Mouse (Mus musculus): Measurements from ENCODE around the gene Mllt3.
"Not testable (repeated sequence)": the region's sequence is repeated elsewhere in the genome, so short reads cannot be mapped to it uniquely, and the experiment has no call there.

Mllt3 gene

DNA sequence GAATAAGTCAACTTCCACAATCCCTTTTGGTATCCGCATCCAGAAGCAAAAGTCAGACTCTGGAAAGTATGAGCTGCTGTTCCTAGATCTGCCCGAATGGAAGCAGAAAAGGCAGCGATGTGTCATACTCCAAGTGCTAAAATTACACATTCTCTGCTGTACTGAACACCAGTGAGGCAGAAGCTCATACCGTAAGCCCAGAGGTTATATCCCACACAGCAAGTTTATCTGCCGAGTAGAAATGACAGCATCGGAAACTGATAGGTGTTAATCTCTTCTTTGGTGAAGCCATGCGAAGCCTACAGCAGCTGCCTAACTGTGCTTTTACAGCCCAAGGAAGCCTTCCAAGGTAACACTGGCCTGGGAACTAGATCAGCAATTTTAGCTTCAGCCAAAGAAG, 17.9 kb downstream of the Mllt3 start:
- DNase-seq (ENCODE audit: inconsistent age in 2 of 2, low spot score in 1 of 2): no peak

- no peak for DNase-seq (ENCODE audit: inconsistent age in 2 of 2, low spot score in 1 of 2)
Observed at GRCm38 (mm10) chr4:88012774-88013173, 20.4 kb downstream of the Mllt3 start.

GRCm38 (mm10) chr4:88011870-88012572, 21.1 kb downstream of the Mllt3 start:
- no peak for DNase-seq (ENCODE audit: inconsistent age in 2 of 2, low spot score in 1 of 2)

GRCm38 (mm10) chr4:88010441-88010840, 22.7 kb downstream of the Mllt3 start:
- no peak for DNase-seq (ENCODE audit: inconsistent age in 2 of 2, low spot score in 1 of 2)

GRCm38 (mm10) chr4:88005801-88006200, 27.4 kb downstream of the Mllt3 start:
- DNase-seq (ENCODE audit: inconsistent age in 2 of 2, low spot score in 1 of 2): no peak

DNA sequence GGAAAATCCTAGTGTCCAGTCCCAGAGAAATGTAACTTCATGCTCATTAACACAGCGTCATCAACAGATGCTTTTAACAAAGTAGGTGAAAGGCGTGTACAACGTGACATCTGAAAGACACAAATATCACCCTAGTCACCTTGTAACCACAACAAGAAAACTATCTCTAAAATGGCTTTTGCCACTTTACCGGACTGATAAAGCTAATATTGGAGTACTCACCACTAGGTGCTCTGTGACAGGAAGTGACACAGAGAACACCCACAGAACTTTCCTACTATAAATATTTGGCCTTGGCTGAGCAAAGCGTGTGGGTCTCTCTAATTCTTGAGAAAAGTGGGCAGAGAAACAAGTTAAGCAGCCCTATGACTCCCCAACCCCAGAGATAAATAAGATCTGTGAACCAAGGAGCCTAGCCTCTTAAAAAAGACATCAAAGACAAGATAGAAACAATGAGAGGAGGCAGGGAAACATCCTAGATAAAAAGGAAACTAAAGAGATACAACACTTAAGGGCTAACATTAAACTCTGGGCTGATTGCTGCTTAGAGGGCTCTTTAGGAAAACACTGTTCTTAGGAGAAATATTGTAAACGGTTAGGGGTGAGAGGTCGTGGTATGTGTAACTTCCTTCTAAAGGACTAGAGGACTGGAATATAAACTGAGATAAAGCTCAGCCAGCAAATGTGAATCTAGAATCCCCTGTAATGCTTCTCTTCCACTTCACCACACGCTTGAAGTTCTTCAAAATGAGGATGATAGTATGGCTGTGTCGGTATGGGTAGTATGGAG, 29.8 kb downstream of the Mllt3 start:
- no peak for DNase-seq (ENCODE audit: inconsistent age in 2 of 2, low spot score in 1 of 2)

DNA sequence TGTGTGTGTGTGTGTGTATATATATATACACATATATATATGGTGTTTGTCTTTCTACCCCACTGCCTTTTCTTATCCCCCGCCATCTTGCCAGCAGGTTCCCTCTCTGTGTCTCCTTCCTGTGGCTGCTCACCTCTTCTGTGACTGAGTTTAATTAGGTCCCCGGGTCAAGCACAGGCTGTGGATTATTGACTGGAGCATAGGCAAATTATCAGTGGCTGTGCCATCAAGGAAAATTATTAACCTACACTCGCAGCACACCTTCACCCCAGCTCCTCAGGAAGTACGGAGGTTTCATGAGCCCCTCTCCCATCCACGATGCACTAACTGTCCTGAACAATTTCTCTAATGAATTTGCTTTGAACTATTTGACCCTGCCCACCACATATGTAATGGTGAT, 41.5 kb downstream of the Mllt3 start:
- DNase-seq (ENCODE audit: inconsistent age in 2 of 2, low spot score in 1 of 2): no peak

DNA sequence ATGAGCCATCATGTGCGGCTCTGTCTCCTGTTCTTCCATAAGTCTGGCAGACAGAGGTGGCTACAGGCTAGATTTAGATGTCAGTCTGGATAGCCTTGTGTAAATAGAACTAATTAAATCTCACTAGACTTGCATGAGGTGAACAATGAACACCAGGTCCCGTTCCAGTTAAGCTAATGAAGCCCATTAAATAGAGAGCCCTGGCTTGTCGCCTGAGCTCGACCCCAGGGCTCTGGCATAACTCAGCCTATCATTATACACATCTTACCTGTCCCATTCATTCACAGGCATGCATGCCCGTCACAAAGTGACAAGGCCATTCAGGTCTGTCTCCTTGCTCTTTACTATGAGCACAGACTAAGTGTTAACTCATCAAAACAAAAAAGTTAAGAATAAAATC, 42.2 kb downstream of the Mllt3 start:
- DNase-seq (ENCODE audit: inconsistent age in 2 of 2, low spot score in 1 of 2): no peak

- peak; percentile 25 to 65 for DNase-seq (ENCODE audit: inconsistent age in 2 of 2, low spot score in 1 of 2)
Observed at GRCm38 (mm10) chr4:87985281-87985680, 47.9 kb downstream of the Mllt3 start.

DNA sequence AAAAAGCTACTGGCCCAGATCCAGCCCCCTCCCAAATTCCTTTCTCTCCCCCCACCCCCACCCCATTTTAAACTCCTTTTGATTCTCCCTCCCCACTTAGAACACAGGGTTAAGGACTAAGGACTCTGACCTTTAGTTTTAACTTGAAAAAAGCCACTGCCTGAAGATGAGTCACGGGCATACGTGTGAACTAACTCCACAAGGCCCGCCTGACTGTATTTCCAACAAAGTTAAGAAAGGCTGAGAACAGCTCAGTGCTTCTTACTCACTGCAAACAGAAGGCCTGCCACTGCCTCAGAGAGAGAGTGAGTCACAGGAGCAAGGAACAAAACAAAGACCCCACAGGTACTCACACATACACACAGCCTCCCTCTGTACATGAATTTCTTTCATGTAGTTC, 48.6 kb downstream of the Mllt3 start:
- DNase-seq (ENCODE audit: inconsistent age in 2 of 2, low spot score in 1 of 2): peak; percentile 75 to 89

GRCm38 (mm10) chr4:87984091-87984490, 49.1 kb downstream of the Mllt3 start:
- no peak for DNase-seq (ENCODE audit: inconsistent age in 2 of 2, low spot score in 1 of 2)

- no peak for DNase-seq (ENCODE audit: inconsistent age in 2 of 2, low spot score in 1 of 2)
Observed at GRCm38 (mm10) chr4:87982578-87982977, 50.6 kb downstream of the Mllt3 start.

- no peak for DNase-seq (ENCODE audit: inconsistent age in 2 of 2, low spot score in 1 of 2)
Observed at GRCm38 (mm10) chr4:87977820-87978448, 55.2 kb downstream of the Mllt3 start.

DNA sequence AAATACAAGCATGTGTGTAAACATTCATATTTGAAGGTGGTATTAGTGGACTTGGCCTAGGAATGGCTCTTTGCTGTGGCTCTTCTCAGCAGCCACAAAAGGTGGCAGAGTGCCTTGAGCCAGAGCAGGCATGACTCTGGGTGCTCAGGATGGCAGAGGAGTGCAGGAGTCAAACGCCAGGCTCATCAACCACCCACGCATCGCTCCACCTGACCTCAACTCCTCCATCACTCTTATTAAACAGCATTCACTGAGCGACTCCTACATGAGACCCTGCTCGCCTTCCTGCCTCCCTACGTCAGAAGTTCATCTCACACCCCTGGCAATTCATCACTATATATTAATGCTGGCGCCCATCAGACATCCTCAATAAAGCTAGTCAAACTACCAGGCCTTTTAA, 67.3 kb downstream of the Mllt3 start:
- no peak for DNase-seq (ENCODE audit: inconsistent age in 2 of 2, low spot score in 1 of 2)

GRCm38 (mm10) chr4:87964890-87965289, 68.3 kb downstream of the Mllt3 start:
- DNase-seq (ENCODE audit: inconsistent age in 2 of 2, low spot score in 1 of 2): not testable (repeated sequence)

DNA sequence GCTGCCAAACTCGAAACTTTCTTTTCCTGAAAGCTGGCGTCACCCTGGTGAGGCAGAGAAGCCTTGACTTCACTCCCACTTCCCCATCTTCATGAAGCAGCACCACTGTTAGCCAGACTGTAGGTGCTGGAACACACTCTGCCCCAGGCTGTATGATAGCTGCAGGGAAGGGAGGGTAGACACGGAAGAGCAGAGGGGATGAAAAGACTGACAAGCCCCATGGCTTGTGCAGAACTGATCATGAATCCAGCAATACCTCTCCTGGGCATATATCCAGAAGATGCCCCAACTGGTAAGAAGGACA, 69.4 kb downstream of the Mllt3 start:
- DNase-seq (ENCODE audit: inconsistent age in 2 of 2, low spot score in 1 of 2): no peak

DNA sequence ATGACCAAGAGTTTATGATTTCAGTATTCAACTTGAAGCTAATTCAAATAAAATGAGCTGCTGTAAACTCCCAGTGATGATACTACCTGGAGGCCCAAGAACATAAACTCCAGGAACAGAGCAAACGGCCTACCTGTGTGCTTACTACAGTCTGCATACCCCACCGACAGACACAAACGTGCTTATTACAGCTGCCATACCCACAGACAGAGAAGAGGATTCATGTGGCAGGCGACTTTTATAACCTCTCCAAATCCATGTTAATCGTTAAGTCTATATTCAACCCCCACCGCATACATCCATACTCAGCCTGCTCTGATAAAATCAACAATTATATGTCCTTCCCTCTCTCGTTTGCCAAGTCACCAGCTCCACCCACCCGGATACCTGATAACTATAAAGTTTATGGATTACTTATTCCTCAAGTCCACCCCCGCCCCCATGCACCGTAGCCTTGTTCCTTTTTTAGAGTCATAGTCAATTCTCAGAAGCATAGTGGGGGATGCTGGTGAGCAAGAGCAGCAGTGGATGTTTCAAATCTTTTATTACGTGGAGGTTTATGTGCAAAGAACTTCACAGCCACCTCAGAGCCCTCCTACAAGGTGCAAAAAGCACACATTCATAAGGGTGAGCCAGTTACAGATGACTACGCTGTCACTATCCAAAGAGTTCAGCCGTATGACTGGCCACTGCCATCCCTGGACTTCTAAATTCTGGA, 70.0 kb downstream of the Mllt3 start:
- DNase-seq (ENCODE audit: inconsistent age in 2 of 2, low spot score in 1 of 2): no peak

GRCm38 (mm10) chr4:87961872-87962271, 71.3 kb downstream of the Mllt3 start:
- no peak for DNase-seq (ENCODE audit: inconsistent age in 2 of 2, low spot score in 1 of 2)

GRCm38 (mm10) chr4:87957852-87958251, 75.3 kb downstream of the Mllt3 start:
- DNase-seq (ENCODE audit: inconsistent age in 2 of 2, low spot score in 1 of 2): no peak

- no peak for DNase-seq (ENCODE audit: inconsistent age in 2 of 2, low spot score in 1 of 2)
Observed at GRCm38 (mm10) chr4:87957198-87957597, 76.0 kb downstream of the Mllt3 start.

- DNase-seq (ENCODE audit: inconsistent age in 2 of 2, low spot score in 1 of 2): no peak
Observed at GRCm38 (mm10) chr4:87955132-87955531, 78.0 kb downstream of the Mllt3 start.
